Mouse (Mus musculus) testis, adult 2 months (tissue): ENCODE measurements around the gene Ssu72.

ENCODE experiments used
- CTCF ChIP-seq: fragments of 200-500 bp; IDR thresholded peaks from 2 replicates; pipeline ENCODE4 v1.5.1; 2012; ENCODE audit warnings: low read depth, mild to moderate bottlenecking, inconsistent platforms, low read length, moderate library complexity; ENCODE audit not compliant: control insufficient read depth, insufficient read depth, insufficient replicate concordance
- POLR2A ChIP-seq: fragments of 200-500 bp; IDR thresholded peaks from 2 replicates; pipeline ENCODE4 v1.6.1; 2012; ENCODE audit warnings: low read depth, mild to moderate bottlenecking, inconsistent platforms, low read length, moderate library complexity; ENCODE audit not compliant: control insufficient read depth

DNA sequence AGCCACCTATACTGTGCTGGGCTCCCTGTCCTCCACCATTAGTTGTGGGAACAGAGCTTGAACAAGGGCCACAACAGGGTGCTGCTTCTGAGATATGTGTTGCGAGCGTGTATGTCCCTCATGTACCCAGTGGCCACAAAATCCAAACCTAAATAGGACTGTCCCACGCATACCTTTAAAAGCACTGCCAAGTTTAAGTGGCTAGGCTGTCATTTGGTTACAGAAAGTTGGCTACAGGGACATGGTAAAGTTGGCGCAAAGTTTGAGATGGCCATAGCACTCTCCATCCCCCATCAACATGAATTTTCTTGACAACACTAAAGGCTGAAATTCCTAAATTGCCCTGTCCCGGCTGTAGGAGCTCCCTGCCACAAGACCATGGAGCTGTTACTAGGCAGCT, 40.5 kb downstream of the Ssu72 start:
- TF ChIP-seq CTCF (no peak), POLR2A (no peak)
